18 mouse cellular contexts compared by ENCODE assay signal in the genomic region with DNA sequence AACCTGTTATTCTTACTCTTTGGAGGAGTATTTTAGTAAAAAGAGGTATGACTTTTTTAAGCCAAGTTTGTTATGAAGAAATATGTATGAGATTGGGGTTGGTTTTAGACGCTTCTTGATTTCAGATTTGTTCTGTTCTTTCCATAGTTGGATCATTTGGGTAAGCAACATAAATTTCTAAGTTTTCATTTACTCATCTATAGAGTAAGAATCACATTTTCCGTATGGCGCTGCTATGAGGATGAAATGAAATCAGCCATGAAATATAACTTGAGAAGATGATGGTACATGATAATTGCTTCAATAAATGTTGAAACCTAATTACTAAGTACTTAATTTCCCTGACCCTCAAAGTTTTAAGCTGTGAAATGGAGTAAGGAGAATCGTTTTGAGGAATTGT.
DNase-seq lines count a peak whose midpoint lies in the region; ATAC-seq and TF ChIP-seq lines count a peak whose summit lies in the region.
"Had no signal": no experiment of that assay in that cellular context is flagged by ENCODE, and none has a peak within 500 bp of the region (broad histone marks: within the 10 kb centered on the region; RNA-seq: fewer than 3 reads in every experiment).

No protein-coding gene starts in this region.

- H3K4me2 ChIP-seq in CH12.LX (ENCODE audit: insufficient read depth, low read depth, poor library complexity, severe bottlenecking) = no peak overlapping the region
- H3K4me2 ChIP-seq in liver, embryonic 12.5 days = no peak overlapping the region

- H3K9me3 ChIP-seq in CH12.LX (replicated peaks; ENCODE audit: low read length) = no peaks in the 10 kb centered on the region
- H3K9me3 ChIP-seq in liver, embryonic 12.5 days (replicated peaks) = no peaks in the 10 kb centered on the region
- H3K9me3 ChIP-seq: G1E had no signal

- H3K36me3 ChIP-seq in CH12.LX (replicated peaks in 1 of 2; ENCODE audit: control insufficient read depth in 1 of 2, insufficient read depth in 1 of 2, low read length in 1 of 2) = no peaks in the 10 kb centered on the region
- H3K36me3 ChIP-seq in liver, embryonic 12.5 days = no peaks in the 10 kb centered on the region
- H3K36me3 ChIP-seq: G1E had no signal

- no peaks in the 10 kb centered on the region for H3K79me2 ChIP-seq in CH12.LX (replicated peaks; ENCODE audit: control insufficient read depth, extremely low read depth, insufficient read depth, poor library complexity, severe bottlenecking)

- no peaks in the 10 kb centered on the region for H3K27me3 ChIP-seq in CH12.LX (replicated peaks)
- H3K27me3 ChIP-seq in liver, embryonic 12.5 days (replicated peaks) = no peaks in the 10 kb centered on the region
- H3K27me3 ChIP-seq: Patski had no signal

- peaks cover 0 to 4% of the 10 kb centered on the region in 2 experiments; a peak in 2 of 4 replicates for H3K4me1 ChIP-seq in CH12.LX (ENCODE audit: control insufficient read depth in 1 of 2, insufficient read depth in 2 of 2)
- no peaks in the 10 kb centered on the region for H3K4me1 ChIP-seq in liver, embryonic 12.5 days

- H3K9ac ChIP-seq in CH12.LX (ENCODE audit: insufficient read depth, low read depth) = no peak overlapping the region
- H3K9ac ChIP-seq in liver, embryonic 12.5 days = no peak overlapping the region

- TF ChIP-seq EP300 in CH12.LX (IDR thresholded peaks at IDR 0.05; ENCODE audit: low read length) = peak; percentile 82

- 59% methylated on average over 4 of the region's 4 CpGs for WGBS in liver, embryonic 12.5 days (ENCODE audit: insufficient replicate concordance)

- DNase-seq in CH12.LX (ENCODE audit: extremely low read depth) = no peak
- DNase-seq: adrenal gland, adult 2 months; adrenal gland, adult 8-10 months; adrenal gland, postnatal 10 days; adrenal gland, postnatal 14 days; adrenal gland, postnatal 25 days; adrenal gland, postnatal 36 days; B cell, adult 2 months; cerebellum, adult 11 months; cerebellum, adult 11-12 months; cerebellum, adult 18-20 months; cerebellum, adult 2 months; cerebellum, adult 8-10 months had no signal

- no peak for TF ChIP-seq POLR2A in CH12.LX (IDR thresholded peaks at IDR 0.05; ENCODE audit: low read depth, low read length)

- no peak overlapping the region for H3K4me3 ChIP-seq in CH12.LX (replicated peaks in 1 of 3; ENCODE audit: low read depth in 2 of 3, low read length in 2 of 3, poor library complexity in 1 of 3)
- H3K4me3 ChIP-seq in liver, embryonic 12.5 days = no peak overlapping the region

- dilution Hi-C loops in CH12.LX (cut with MboI; ENCODE audit: extremely low pct_ligation_motif_present, extremely low pct_unique_long_range_greater_than_20kb, low sequenced_read_pairs) = no loop called here

- TF ChIP-seq CTCF in CH12.LX (conservative IDR thresholded peaks at IDR 0.05 in 1 of 2, IDR thresholded peaks at IDR 0.05 in 1 of 2; ENCODE audit: low read depth in 2 of 2, low read length in 2 of 2) = no peak

- no peak for ATAC-seq in liver, embryonic 12.5 days
- ATAC-seq: activated CD4-positive, CD25-positive, alpha-beta regulatory T cell, adult 4 months; CD4-positive, CD25-positive, alpha-beta regulatory T cell, adult 4 months; Patski had no signal

- no peak overlapping the region for H3K27ac ChIP-seq in CH12.LX (ENCODE audit: insufficient read depth, low read depth)
- no peak overlapping the region for H3K27ac ChIP-seq in liver, embryonic 12.5 days

- in situ Hi-C loops in CH12.LX (cut with MboI; ENCODE audit: low pct_ligation_motif_present, low pct_unique_long_range_greater_than_20kb, low sequenced_read_pairs) = no loop called here

- no peak for TF ChIP-seq RAD21 in CH12.LX (IDR thresholded peaks at IDR 0.05; ENCODE audit: low read depth, low read length)

TF ChIP-seq in CH12.LX, 34 proteins besides CTCF, POLR2A, EP300 and RAD21:
- no peak for TF ChIP-seq TBP (conservative IDR thresholded peaks at IDR 0.05; ENCODE audit: low read depth, low read length)
- TF ChIP-seq ZKSCAN1 (IDR thresholded peaks at IDR 0.05; ENCODE audit: borderline replicate concordance, low read depth, low read length) = no peak
- TF ChIP-seq MYC (IDR thresholded peaks at IDR 0.05; ENCODE audit: low read depth, low read length) = no peak
- no peak for TF ChIP-seq RCOR1 (conservative IDR thresholded peaks at IDR 0.05; ENCODE audit: low read depth, low read length)
- no peak for TF ChIP-seq POLR2AphosphoS2 (IDR thresholded peaks at IDR 0.05; ENCODE audit: low read depth, low read length)
- no peak for TF ChIP-seq NRF1 (IDR thresholded peaks at IDR 0.05; ENCODE audit: low read depth, low read length)
- no peak for TF ChIP-seq ZC3H11A (IDR thresholded peaks at IDR 0.05; ENCODE audit: low read depth, low read length)
- no peak for TF ChIP-seq USF1 (IDR thresholded peaks at IDR 0.05; ENCODE audit: low read depth, low read length)
- TF ChIP-seq USF2 (conservative IDR thresholded peaks at IDR 0.05; ENCODE audit: low read depth, low read length) = no peak
- no peak for TF ChIP-seq MAZ (IDR thresholded peaks at IDR 0.05; ENCODE audit: low read depth, low read length)
- no peak for TF ChIP-seq MEF2A (IDR thresholded peaks at IDR 0.05; ENCODE audit: borderline replicate concordance, low read depth, low read length)
- no peak for TF ChIP-seq E2F4 (IDR thresholded peaks at IDR 0.05; ENCODE audit: insufficient replicate concordance, low read depth, low read length)
- peak; percentile 81 for TF ChIP-seq JUND (conservative IDR thresholded peaks at IDR 0.05; ENCODE audit: low read depth, low read length)
- peak; percentile 81; the same call in 1 of the 2 replicates for TF ChIP-seq JUN (IDR thresholded peaks at IDR 0.05; ENCODE audit: insufficient read depth, low read depth, low read length)
- no peak for TF ChIP-seq MAFK (IDR thresholded peaks at IDR 0.05; ENCODE audit: insufficient replicate concordance, low read length)
- no peak for TF ChIP-seq HCFC1 (IDR thresholded peaks at IDR 0.05; ENCODE audit: low read depth, low read length)
- no peak for TF ChIP-seq BHLHE40 (IDR thresholded peaks at IDR 0.05; ENCODE audit: low read depth, low read length)
- TF ChIP-seq IRF4 (IDR thresholded peaks at IDR 0.05; ENCODE audit: low read depth, low read length) = peak; percentile 56; the same call in 1 of the 2 replicates
- TF ChIP-seq ETS1 (conservative IDR thresholded peaks at IDR 0.05; ENCODE audit: low read depth, low read length) = no peak
- TF ChIP-seq ZNF384 (IDR thresholded peaks at IDR 0.05; ENCODE audit: low read depth, low read length) = no peak
- no peak for TF ChIP-seq SIN3A (IDR thresholded peaks at IDR 0.05; ENCODE audit: low read length)
- TF ChIP-seq ZMIZ1 (IDR thresholded peaks at IDR 0.05; ENCODE audit: low read depth, low read length) = no peak
